ENCODE assay signal across 16 mouse cellular contexts in the genomic region with DNA sequence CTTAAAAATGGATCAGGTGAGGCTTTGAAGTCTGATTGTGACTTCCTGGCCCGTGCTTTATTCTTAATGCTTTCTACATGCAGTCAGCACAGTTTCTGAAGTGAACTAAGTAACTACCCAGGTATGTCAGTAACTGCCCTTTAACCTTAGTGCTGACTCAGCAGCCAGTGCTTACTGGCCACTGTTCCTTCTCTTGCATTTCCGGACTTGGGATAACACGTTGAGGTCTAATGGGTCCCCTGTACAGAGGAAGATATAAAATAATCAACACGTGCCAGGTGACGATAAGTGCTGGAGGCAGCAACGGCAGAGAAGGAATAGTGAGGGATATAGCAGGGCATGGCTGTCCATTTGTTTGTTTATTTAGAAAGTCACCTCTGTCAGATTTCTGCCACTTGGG.
A peak's percentile ranks its signal among the peaks of the same experiment; 100 is the strongest.
DNase-seq lines count a peak whose midpoint lies in the region; ATAC-seq and TF ChIP-seq lines count a peak whose summit lies in the region.
"Had no signal": no experiment of that assay in that cellular context is flagged by ENCODE, and none has a peak within 500 bp of the region (broad histone marks: within the 10 kb centered on the region; RNA-seq: fewer than 3 reads in every experiment).

No protein-coding gene starts in this region.

- H3K9ac ChIP-seq in liver, postnatal 0 days (replicated peaks) = no peak overlapping the region
- H3K9ac ChIP-seq: embryonic facial prominence, embryonic 12.5 days; lung, embryonic 15.5 days; neural tube, embryonic 12.5 days had no signal

- H3K4me2 ChIP-seq in liver, postnatal 0 days (ENCODE audit: low read depth, low read length) = no peak overlapping the region
- H3K4me2 ChIP-seq: embryonic facial prominence, embryonic 12.5 days; lung, embryonic 15.5 days; neural tube, embryonic 12.5 days had no signal

- H3K36me3 ChIP-seq in liver, postnatal 0 days (replicated peaks; ENCODE audit: insufficient read depth, low read length) = no peaks in the 10 kb centered on the region
- H3K36me3 ChIP-seq: embryonic facial prominence, embryonic 12.5 days; lung, embryonic 15.5 days; neural tube, embryonic 12.5 days had no signal

- H3K27me3 ChIP-seq in liver, postnatal 0 days (ENCODE audit: insufficient read depth, low read length) = no peaks in the 10 kb centered on the region
- H3K27me3 ChIP-seq: embryonic facial prominence, embryonic 12.5 days; lung, embryonic 15.5 days; megakaryocyte, embryonic 14.5 days; neural tube, embryonic 12.5 days had no signal

- H3K27ac ChIP-seq in liver, postnatal 0 days (ENCODE audit: low read depth) = 0 out of 2 replicates have a peak overlapping the region, but pooled peaks have one; percentile 12
- H3K27ac ChIP-seq: embryonic facial prominence, embryonic 12.5 days; forebrain, embryonic 10.5 days; hindbrain, embryonic 10.5 days; lung, embryonic 15.5 days; neural tube, embryonic 12.5 days had no signal

- H3K4me3 ChIP-seq in liver, postnatal 0 days (ENCODE audit: low read depth, low read length) = no peak overlapping the region
- H3K4me3 ChIP-seq: embryonic facial prominence, embryonic 12.5 days; forebrain, embryonic 10.5 days; hindbrain, embryonic 10.5 days; lung, embryonic 15.5 days; megakaryocyte, embryonic 14.5 days; neural tube, embryonic 12.5 days had no signal

- intact Hi-C loops in heart, postnatal 14 days (cut with DNase I) = no loop called here
- intact Hi-C loops in left cerebral cortex, postnatal 4 days (cut with DNase I) = no loop called here

- peak; percentile 49 for DNase-seq in heart, adult 11 months
- DNase-seq in heart, postnatal 14 days = no peak
- DNase-seq in kidney, postnatal 36 days = peak; percentile 70 to 71
- DNase-seq in liver, postnatal 0 days = no peak
- no peak for DNase-seq in natural killer cell, adult 2 months (ENCODE audit: low spot score in 2 of 2)
- DNase-seq in spleen, postnatal 36 days (ENCODE audit: low spot score in 2 of 2) = no peak
- no peak for DNase-seq in left cerebral cortex, postnatal 4 days
- DNase-seq: cerebellum, adult 18-20 months; thymus, adult 2 months had no signal

- peak; percentile 84 for TF ChIP-seq EP300 in liver, postnatal 0 days (IDR thresholded peaks at IDR 0.05; ENCODE audit: low read depth)

- ATAC-seq in erythroid progenitor cell, adult 5-6 weeks (replicated peaks; ENCODE audit: low FRiP score, poor library complexity, severe bottlenecking) = peak; percentile 83
- ATAC-seq in liver, postnatal 0 days = peak; percentile 53

- no peak for TF ChIP-seq CTCF in liver, postnatal 0 days (IDR thresholded peaks at IDR 0.05; ENCODE audit: low read depth)

- peaks cover 24% of the 10 kb centered on the region for H3K4me1 ChIP-seq in liver, postnatal 0 days (ENCODE audit: insufficient read depth)

- 57% methylated on average over 6 of the region's 6 CpGs for WGBS in liver, postnatal 0 days (ENCODE audit: insufficient replicate concordance)

- H3K9me3 ChIP-seq in liver, postnatal 0 days (ENCODE audit: low read length) = no peaks in the 10 kb centered on the region
- H3K9me3 ChIP-seq: embryonic facial prominence, embryonic 12.5 days; forebrain, embryonic 10.5 days; hindbrain, embryonic 10.5 days; lung, embryonic 15.5 days; megakaryocyte, embryonic 14.5 days; neural tube, embryonic 12.5 days had no signal

Comparison
In these comparisons a context has a peak if more than half of its experiments do, and no peak if none do; other contexts are left out.
1. DNase-seq: peak in heart, adult 11 months (single experiment) and kidney, postnatal 36 days (2 of 2); none in heart, postnatal 14 days (0 of 2), liver, postnatal 0 days (single experiment), natural killer cell, adult 2 months (0 of 2), spleen, postnatal 36 days (0 of 2) and left cerebral cortex, postnatal 4 days (single experiment).